Mouse (Mus musculus) olfactory bulb, adult 2 months (tissue): ENCODE measurements at regions not wholly inside any gene's neighbourhood (a gene's known extent, or its start where the extent isn't known, plus 50 kb on each side); places are given as distances from the start of the nearest gene placed in this dataset.

ENCODE experiments used
- CTCF ChIP-seq: fragments of 200-500 bp; IDR thresholded peaks from 2 replicates; pipeline ENCODE4 v1.5.1; 2012; ENCODE audit warnings: low read depth, mild to moderate bottlenecking, low read length, moderate library complexity; ENCODE audit not compliant: insufficient read depth
- POLR2A ChIP-seq: fragments of 200-500 bp; IDR thresholded peaks from 2 replicates; pipeline ENCODE4 v1.6.1; 2012; ENCODE audit warnings: mild to moderate bottlenecking, low read depth, low read length, moderate library complexity; ENCODE audit not compliant: insufficient read depth

GRCm38 (mm10) chr1:47448737-47449489 lies 556.3 kb upstream of the Slc39a10 start:
- no peak for TF ChIP-seq POLR2A
- TF ChIP-seq CTCF: no peak
